Mouse (Mus musculus): Measurements from ENCODE around the gene Klhl33.

The Klhl33 gene

DNA sequence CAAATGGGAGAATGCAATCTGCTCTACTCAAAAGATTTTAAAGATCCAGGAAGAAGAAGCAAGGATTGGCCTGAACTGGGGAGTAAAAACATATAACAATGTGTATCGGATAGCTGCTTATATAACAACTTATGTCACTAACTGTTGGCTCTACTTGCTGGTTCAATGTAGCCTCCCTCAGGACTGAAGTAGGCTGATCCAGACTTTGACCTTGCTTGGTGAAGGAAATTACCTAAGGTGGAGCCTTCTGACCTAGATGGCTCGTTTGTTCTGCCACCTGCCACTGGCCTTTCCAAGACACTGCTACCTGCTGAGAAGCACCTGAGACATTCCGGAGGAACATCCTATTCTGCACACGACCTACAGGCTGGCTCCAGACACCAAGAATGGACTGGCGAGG is 41.5 kb downstream of the Klhl33 start:
- DNase-seq (ENCODE audit: low read depth) = no peak
